Mouse (Mus musculus): ENCODE measurements around the gene Gm11116.
"Not testable (repeated sequence)": the region's sequence is repeated elsewhere in the genome, so short reads cannot be mapped to it uniquely, and the experiment has no call there.

The Gm11116 gene

DNA sequence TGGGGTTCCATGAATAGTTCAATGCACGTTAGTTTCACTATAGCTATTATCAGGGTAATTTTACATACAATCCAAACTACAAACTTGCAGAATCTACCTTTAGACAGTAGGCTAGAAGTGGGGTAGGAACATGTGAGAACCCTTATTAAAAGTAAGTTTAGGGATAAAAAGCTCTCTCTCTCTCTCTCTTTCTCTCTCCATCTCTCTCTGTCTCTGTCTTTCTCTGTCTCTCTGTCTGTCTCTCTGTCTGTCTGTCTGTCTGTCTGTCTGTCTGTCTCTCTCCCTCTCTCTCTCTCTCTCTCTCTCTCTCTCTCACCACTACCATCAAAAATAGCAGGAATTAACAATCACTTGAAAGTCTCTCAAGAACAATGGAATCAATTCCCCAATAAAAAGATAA, at the start of gene Gm11116:
Gene Gm11116, minus strand, starts transcription at position 101 of the 400 bp plus-strand sequence.
- no peak for DNase-seq (ENCODE audit: low spot score)

DNA sequence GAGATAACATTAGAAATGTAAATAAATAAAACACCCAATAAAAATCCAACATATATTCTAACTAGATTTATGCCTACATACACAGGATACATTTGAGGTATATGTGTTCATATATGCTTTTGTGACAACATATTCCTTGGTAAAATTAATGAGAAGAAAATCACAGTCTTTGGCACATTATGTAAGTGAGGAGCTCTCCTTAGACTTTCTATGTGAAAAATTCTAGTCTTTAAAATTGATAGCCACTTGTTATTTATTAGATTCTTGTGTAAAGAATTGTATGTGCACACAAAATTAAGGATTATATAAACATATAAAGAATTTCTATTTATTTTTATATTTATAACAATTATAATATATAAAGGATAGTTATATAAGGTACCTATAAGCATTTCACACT, 42.7 kb upstream of the Gm11116 start, which contains the start of gene Gm11115:
Gene Gm11115, minus strand, starts transcription at position 101 of the 400 bp plus-strand sequence.
- no peak for DNase-seq (ENCODE audit: low spot score)

DNA sequence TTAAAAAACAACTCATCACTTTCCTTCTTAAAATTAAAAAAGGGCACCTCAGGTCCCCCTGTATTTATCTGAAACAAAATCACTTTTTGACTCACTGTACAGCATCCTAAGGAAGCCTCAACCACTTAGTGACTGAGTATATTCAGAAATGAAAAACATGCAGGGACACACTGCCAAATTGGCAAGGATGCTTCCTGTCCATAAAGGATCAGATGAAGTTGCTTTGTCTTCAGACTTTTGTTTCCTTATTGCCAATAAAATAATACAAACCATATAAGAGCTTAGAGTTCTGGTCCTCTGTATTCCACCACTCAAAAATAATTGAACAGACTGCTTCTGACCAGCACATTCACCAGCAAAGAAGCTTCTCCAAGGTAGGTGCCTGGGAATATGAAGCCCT, 25.1 kb downstream of the Gm11116 start, which contains the start of gene Smr2:
Gene Smr2, plus strand, starts transcription at position 301 of the 400 bp plus-strand sequence.
- DNase-seq (ENCODE audit: low spot score): not testable (repeated sequence)
